Mouse (Mus musculus) spleen, embryonic (tissue): ENCODE data around the gene Vipr1.

ENCODE experiments used
- CTCF ChIA-PET: fragments of 350-600 bp; sonication (Branson Sonifier 250); formaldehyde crosslinking; loops from one replicate; lab custom pipeline; 2022; lab: Charles Lee

Vipr1 gene

DNA sequence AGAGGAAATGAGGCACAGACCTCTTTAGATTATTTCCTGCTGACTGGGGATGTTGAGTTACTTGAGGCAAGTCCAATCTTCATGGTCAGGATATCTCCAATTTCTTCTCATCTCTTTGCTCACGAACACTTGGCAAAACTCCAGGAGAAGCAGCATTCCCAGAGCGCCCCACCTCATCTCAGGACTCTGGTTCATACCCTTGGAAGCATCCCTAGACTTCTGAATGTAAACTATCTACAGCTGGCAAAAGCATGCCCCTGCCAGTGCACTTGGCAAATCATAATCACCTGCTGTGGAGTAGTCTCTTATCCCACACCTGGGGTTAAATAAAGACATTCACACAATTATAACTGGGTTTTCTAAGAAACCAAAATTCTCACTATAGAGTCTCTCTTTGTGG, 74.5 kb downstream of the Vipr1 start:
- CTCF ChIA-PET = no interaction called here

GRCm38 (mm10) chr9:121718070-121718705, 75.7 kb downstream of the Vipr1 start:
- CTCF ChIA-PET = interaction anchor here (0.6 kb wide), 1 partner anchor 19 kb away, joined by 3 read pairs; no protein-coding TSS in a partner anchor

- CTCF ChIA-PET = no interaction called here
Observed at GRCm38 (mm10) chr9:121718792-121719318, 76.3 kb downstream of the Vipr1 start, which contains the start of gene Nktr. TSS of gene Nktr (plus strand) at chr9:121719169.

DNA sequence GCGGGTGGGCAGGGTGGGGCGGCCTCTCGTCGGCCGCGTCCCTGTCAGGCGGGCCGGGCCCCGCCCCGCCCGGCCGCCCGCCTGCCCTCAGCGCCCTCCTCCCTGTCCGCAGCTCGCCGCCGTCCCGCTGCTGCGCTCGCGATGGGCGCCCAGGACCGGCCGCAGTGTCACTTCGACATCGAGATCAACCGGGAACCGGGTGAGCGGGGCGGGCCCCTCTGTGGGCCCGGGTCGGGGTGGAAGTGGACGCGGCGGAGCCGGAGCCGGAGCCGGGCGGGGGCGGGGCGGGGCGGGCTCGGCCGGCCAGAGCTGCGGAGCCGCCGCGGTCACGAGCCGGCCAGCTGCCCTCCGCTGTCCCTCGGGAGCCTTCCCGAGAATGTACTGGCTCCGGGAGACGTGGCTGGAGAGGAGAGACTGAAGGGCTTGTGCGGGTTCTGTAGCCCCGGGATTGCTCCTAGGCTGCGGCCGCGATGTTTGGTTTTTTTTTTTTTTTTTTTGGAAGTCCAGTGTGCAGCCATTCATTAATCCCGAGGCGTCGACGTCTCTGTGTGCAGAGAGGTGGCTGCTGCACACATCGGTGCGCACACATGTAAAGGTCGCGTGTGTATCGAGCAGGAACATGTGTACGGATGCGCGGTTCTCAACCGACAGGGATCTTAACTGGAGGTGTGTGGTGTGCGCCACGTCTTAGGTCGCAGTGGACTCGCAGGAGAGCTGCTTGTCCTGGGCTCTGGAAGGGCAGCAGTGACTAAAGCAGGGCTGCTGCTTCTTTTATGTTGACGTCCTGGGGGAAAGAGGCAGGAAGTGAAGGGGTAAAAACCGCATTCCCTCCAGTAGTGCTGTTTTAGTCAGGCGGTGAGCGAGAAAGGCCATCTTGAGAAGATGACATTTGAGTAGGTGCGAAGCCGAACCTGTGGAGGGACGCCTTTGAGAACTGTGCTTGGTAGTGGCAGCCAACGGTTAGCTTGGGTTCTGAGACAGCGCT, 77.1 kb downstream of the Vipr1 start:
- CTCF ChIA-PET = interaction anchor here (0.7 to 1.0 kb wide), 3 partner anchors 9 to 1227 kb away, joined by 3 to 4 read pairs (median 3); no protein-coding TSS in a partner anchor
